Mouse (Mus musculus) CH12.LX (cell line): ENCODE measurements around the gene Prss37. TPM values are rescaled to one million over a fixed set of nuclear protein-coding genes. Genes with fewer than 3 reads are reported as not detected.

Source experiments
- DNase-seq: peaks from one replicate; pipeline ENCODE4 v3.0.0-alpha.2; 2013; ENCODE audit errors: extremely low read depth
- H3K27ac ChIP-seq: 2 replicates; pipeline ENCODE4 v1.5.1; 2012; ENCODE audit warnings: low read depth, mild to moderate bottlenecking, control low read depth, moderate library complexity; ENCODE audit not compliant: insufficient read depth
- H3K27me3 ChIP-seq: replicated peaks from 2 replicates; pipeline ENCODE3; 2012; ENCODE audit warnings: inconsistent platforms
- H3K36me3 ChIP-seq, 2 experiments: replicated peaks in 1 of 2; 2 replicates each; pipeline versions ENCODE3 to v1.6.1; 2012; ENCODE audit warnings: inconsistent platforms in 1 of 2, low read length in 1 of 2, mild to moderate bottlenecking in 1 of 2, mixed read lengths in 1 of 2, moderate library complexity in 1 of 2; ENCODE audit not compliant: control insufficient read depth in 1 of 2, insufficient read depth in 1 of 2
- H3K4me1 ChIP-seq, 2 experiments: 2 replicates each; pipeline ENCODE4 v1.6.1; 2012; ENCODE audit warnings: inconsistent platforms in 1 of 2, moderate library complexity in 1 of 2; ENCODE audit not compliant: insufficient read depth in 2 of 2, control insufficient read depth in 1 of 2
- H3K4me2 ChIP-seq: 2 replicates; pipeline ENCODE4 v1.6.1; 2012; ENCODE audit warnings: low read depth, mild to moderate bottlenecking, control low read depth; ENCODE audit not compliant: poor library complexity, insufficient read depth, severe bottlenecking
- H3K4me3 ChIP-seq, 3 experiments: fragments of 150-350 bp in 1 of 3; sonication (generic) in 1 of 3; replicated peaks in 1 of 3; 2 replicates each; pipeline versions ENCODE3 to v1.5.1; 2011 to 2012; ENCODE audit warnings: low read depth in 2 of 3, low read length in 2 of 3, mild to moderate bottlenecking in 2 of 3, moderate library complexity in 2 of 3, control low read depth in 1 of 3, improper control_type of control experiment in 1 of 3, inconsistent platforms in 1 of 3, mixed read lengths in 1 of 3; ENCODE audit not compliant: poor library complexity in 1 of 3
- H3K79me2 ChIP-seq: replicated peaks from 2 replicates; pipeline ENCODE4 v1.6.1; 2012; ENCODE audit warnings: mild to moderate bottlenecking, moderate library complexity; ENCODE audit not compliant: control insufficient read depth, poor library complexity, insufficient read depth, severe bottlenecking; ENCODE audit errors: extremely low read depth
- H3K9ac ChIP-seq: 2 replicates; pipeline ENCODE4 v1.6.1; 2012; ENCODE audit warnings: low read depth, mild to moderate bottlenecking, control low read depth, moderate library complexity; ENCODE audit not compliant: insufficient read depth
- H3K9me3 ChIP-seq: replicated peaks from 2 replicates; pipeline ENCODE3; 2012; ENCODE audit warnings: low read length, inconsistent platforms, mixed read lengths
- BHLHE40 ChIP-seq: IDR thresholded peaks from 2 replicates; pipeline ENCODE4 v1.6.1; 2011; ENCODE audit warnings: mild to moderate bottlenecking, low read depth, low read length, improper control_type of control experiment
- CHD1 ChIP-seq: IDR thresholded peaks from 2 replicates; pipeline ENCODE4 v1.6.1; 2012; ENCODE audit warnings: low read depth, low read length, improper control_type of control experiment, inconsistent platforms
- CTCF ChIP-seq, 2 experiments: IDR thresholded peaks in 1 of 2; conservative IDR thresholded peaks in 1 of 2; 2 replicates each; pipeline ENCODE4 v1.5.1; 2011 to 2012; ENCODE audit warnings: low read depth in 2 of 2, low read length in 2 of 2, improper control_type of control experiment in 1 of 2, inconsistent platforms in 1 of 2, mild to moderate bottlenecking in 1 of 2, moderate library complexity in 1 of 2
- E2F4 ChIP-seq: IDR thresholded peaks from 2 replicates; pipeline ENCODE4 v1.6.1; 2011; ENCODE audit warnings: low read depth, low read length, improper control_type of control experiment; ENCODE audit not compliant: insufficient replicate concordance
- ELF1 ChIP-seq: IDR thresholded peaks from 2 replicates; pipeline ENCODE4 v1.6.1; 2014; ENCODE audit warnings: low read depth, mild to moderate bottlenecking, inconsistent platforms, low read length, improper control_type of control experiment
- EP300 ChIP-seq: IDR thresholded peaks from 2 replicates; pipeline ENCODE4 v1.6.1; 2011; ENCODE audit warnings: low read length, improper control_type of control experiment
- ETS1 ChIP-seq: conservative IDR thresholded peaks from 2 replicates; pipeline ENCODE4 v1.6.1; 2012; ENCODE audit warnings: low read depth, mild to moderate bottlenecking, inconsistent platforms, low read length, improper control_type of control experiment, moderate library complexity
- IRF4 ChIP-seq: IDR thresholded peaks from 2 replicates; pipeline ENCODE4 v1.6.1; 2014; ENCODE audit warnings: low read depth, mild to moderate bottlenecking, inconsistent platforms, low read length, improper control_type of control experiment
- JUND ChIP-seq: conservative IDR thresholded peaks from 2 replicates; pipeline ENCODE4 v1.6.1; 2011; ENCODE audit warnings: low read depth, low read length, improper control_type of control experiment
- KAT2A ChIP-seq: IDR thresholded peaks from 2 replicates; pipeline ENCODE4 v1.6.1; 2012; ENCODE audit warnings: low read length, improper control_type of control experiment, inconsistent platforms; ENCODE audit not compliant: insufficient replicate concordance
- MAFK ChIP-seq: IDR thresholded peaks from 2 replicates; pipeline ENCODE4 v1.6.1; 2011; ENCODE audit warnings: low read length, improper control_type of control experiment; ENCODE audit not compliant: insufficient replicate concordance
- MAZ ChIP-seq: IDR thresholded peaks from 2 replicates; pipeline ENCODE4 v1.6.1; 2012; ENCODE audit warnings: low read depth, mild to moderate bottlenecking, inconsistent platforms, low read length, improper control_type of control experiment, moderate library complexity
- MEF2A ChIP-seq: IDR thresholded peaks from 2 replicates; pipeline ENCODE4 v1.6.1; 2014; ENCODE audit warnings: low read depth, mild to moderate bottlenecking, inconsistent platforms, low read length, improper control_type of control experiment, borderline replicate concordance
- MXI1 ChIP-seq: IDR thresholded peaks from 2 replicates; pipeline ENCODE4 v1.6.1; 2011; ENCODE audit warnings: mild to moderate bottlenecking, low read depth, low read length, improper control_type of control experiment
- MYC ChIP-seq: IDR thresholded peaks from 2 replicates; pipeline ENCODE4 v1.6.1; 2011; ENCODE audit warnings: low read depth, mild to moderate bottlenecking, improper control_type of control experiment, low read length
- NELFE ChIP-seq: IDR thresholded peaks from 2 replicates; pipeline ENCODE4 v1.6.1; 2011; ENCODE audit warnings: low read depth, low read length, improper control_type of control experiment
- NRF1 ChIP-seq: IDR thresholded peaks from 2 replicates; pipeline ENCODE4 v1.6.1; 2014; ENCODE audit warnings: low read depth, mild to moderate bottlenecking, inconsistent platforms, low read length, improper control_type of control experiment, moderate library complexity
- PAX5 ChIP-seq: IDR thresholded peaks from 2 replicates; pipeline ENCODE4 v1.6.1; 2012; ENCODE audit warnings: low read length, inconsistent platforms, mixed read lengths
- POLR2A ChIP-seq: IDR thresholded peaks from 2 replicates; pipeline ENCODE4 v1.6.1; 2011; ENCODE audit warnings: low read depth, mild to moderate bottlenecking, improper control_type of control experiment, low read length
- RAD21 ChIP-seq: IDR thresholded peaks from 2 replicates; pipeline ENCODE4 v1.6.1; 2011; ENCODE audit warnings: low read depth, mild to moderate bottlenecking, low read length, improper control_type of control experiment, moderate library complexity
- SIN3A ChIP-seq: IDR thresholded peaks from 2 replicates; pipeline ENCODE4 v1.6.1; 2012; ENCODE audit warnings: low read length, improper control_type of control experiment, inconsistent platforms
- SMC3 ChIP-seq: IDR thresholded peaks from 2 replicates; pipeline ENCODE4 v1.6.1; 2011; ENCODE audit warnings: low read depth, low read length, improper control_type of control experiment
- TBP ChIP-seq: conservative IDR thresholded peaks from 2 replicates; pipeline ENCODE4 v1.6.1; 2011; ENCODE audit warnings: low read depth, low read length, improper control_type of control experiment
- TCF12 ChIP-seq: IDR thresholded peaks from 2 replicates; pipeline ENCODE4 v1.6.1; 2014; ENCODE audit warnings: low read depth, mild to moderate bottlenecking, inconsistent platforms, low read length, improper control_type of control experiment
- UBTF ChIP-seq: IDR thresholded peaks from 2 replicates; pipeline ENCODE4 v1.6.1; 2012; ENCODE audit warnings: low read depth, mild to moderate bottlenecking, inconsistent platforms, low read length, improper control_type of control experiment, moderate library complexity
- USF1 ChIP-seq: IDR thresholded peaks from 2 replicates; pipeline ENCODE4 v1.6.1; 2014; ENCODE audit warnings: low read depth, mild to moderate bottlenecking, inconsistent platforms, low read length, improper control_type of control experiment
- USF2 ChIP-seq: conservative IDR thresholded peaks from 2 replicates; pipeline ENCODE4 v1.6.1; 2011; ENCODE audit warnings: low read depth, low read length, improper control_type of control experiment
- ZC3H11A ChIP-seq: IDR thresholded peaks from 2 replicates; pipeline ENCODE4 v1.6.1; 2012; ENCODE audit warnings: low read depth, mild to moderate bottlenecking, inconsistent platforms, low read length, improper control_type of control experiment
- ZKSCAN1 ChIP-seq: IDR thresholded peaks from 2 replicates; pipeline ENCODE4 v1.6.1; 2012; ENCODE audit warnings: low read depth, inconsistent platforms, low read length, improper control_type of control experiment, borderline replicate concordance
- ZNF384 ChIP-seq: IDR thresholded peaks from 2 replicates; pipeline ENCODE4 v1.6.1; 2012; ENCODE audit warnings: low read depth, low read length, improper control_type of control experiment, inconsistent platforms
- dilution Hi-C: fragments of 300-500 bp; cut with MboI; formaldehyde crosslinking; loops from 2 replicates; pipeline ENCODE4 v1.14.3; 2020; ENCODE audit warnings: low sequenced_read_pairs; ENCODE audit not compliant: extremely low pct_unique_long_range_greater_than_20kb, extremely low pct_ligation_motif_present
- in situ Hi-C: fragments of 300-500 bp; cut with MboI; formaldehyde crosslinking; loops from 3 replicates; pipeline ENCODE4 v1.14.3; 2019; ENCODE audit warnings: low sequenced_read_pairs, low pct_ligation_motif_present, low pct_unique_long_range_greater_than_20kb, mixed read lengths
- polyA plus RNA-seq: library from polyadenylated mRNA; unstranded; fragments of >175 nt; gene quantifications from 2 replicates; pipeline ENCODE4 v1.2.1, GENCODE M21; 2012; ENCODE audit warnings: low read depth; ENCODE audit not compliant: insufficient read length
- total RNA-seq, 2 experiments: library from RNA; depleted of rRNA; stranded (reverse); fragments of 300-350 nt in 1 of 2; fragments of >200 nt in 1 of 2; gene quantifications; 2 replicates each; pipeline ENCODE4 v1.2.3; 2012 to 2014

The Prss37 gene
- total and polyA plus RNA-seq, 3 experiments = not detected

DNA sequence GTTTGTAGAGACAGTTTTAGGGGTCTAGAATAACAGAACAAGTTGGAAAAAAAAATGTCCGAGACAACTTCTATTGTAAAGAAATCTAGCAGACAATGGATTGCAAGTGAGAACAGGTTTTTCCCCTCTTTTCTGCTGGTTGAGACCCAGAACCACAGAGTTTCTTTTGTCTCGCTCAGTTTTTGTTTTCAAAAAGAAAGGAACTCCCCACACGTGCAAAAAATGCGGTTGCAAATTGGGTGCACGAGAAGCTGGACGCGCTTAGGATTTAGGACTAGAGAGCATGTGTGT, 47.6 kb downstream of the Prss37 start:
- dilution Hi-C loops (no loop called here), in situ Hi-C loops (no loop called here)

GRCm38 (mm10) chr6:40470916-40471719, 48.2 kb downstream of the Prss37 start, which contains the start of gene Ssbp1:
TSS of gene Ssbp1 (plus strand) at chr6:40471352.
- H3K27me3 ChIP-seq = no peaks in the 10 kb centered on the region
- H3K79me2 ChIP-seq = peaks cover 16% of the 10 kb centered on the region
- H3K9ac ChIP-seq = peak within 1 kb of the TSS; percentile 96
- peak; percentile 96 for DNase-seq
- peak within 1 kb of the TSS; percentile 91 for H3K4me2 ChIP-seq
- H3K9me3 ChIP-seq = peaks cover 4% of the 10 kb centered on the region
- H3K4me1 ChIP-seq = peaks cover 0 to 38% of the 10 kb centered on the region in 2 experiments; a peak in 2 of 4 replicates
- dilution Hi-C loops (no loop called here), in situ Hi-C loops (no loop called here)
- H3K4me3 ChIP-seq = peak within 1 kb of the TSS; percentile 74 to 96 (median 85)
- H3K36me3 ChIP-seq = peaks cover 24 to 32% of the 10 kb centered on the region in 2 experiments
- H3K27ac ChIP-seq = peak within 1 kb of the TSS; percentile 87
- TF ChIP-seq NRF1 (0 out of 2 replicates have a peak, but pooled peaks have one; percentile 31), MAFK (0 out of 2 replicates have a peak, but pooled peaks have one; percentile 21), CTCF (conservative IDR thresholded peaks at IDR 0.05 in 1 of 2, IDR thresholded peaks at IDR 0.05 in 1 of 2; ENCODE audit: low read depth in 2 of 2, low read length in 2 of 2) (peak in 1 of 2 experiments; percentile 30; a peak in 2 of 4 replicates), CHD1 (no peak), ETS1 (peak; percentile 60; the same call in 1 of the 2 replicates), MEF2A (peak; percentile 84; the same call in 1 of the 2 replicates), PAX5 (no peak), UBTF (no peak; the same call in 1 of the 2 replicates), SMC3 (no peak), MYC (peak; percentile 42; the same call in 1 of the 2 replicates), ZNF384 (peak; percentile 53; the same call in 1 of the 2 replicates), TCF12 (peak; percentile 94), RAD21 (no peak), E2F4 (0 out of 2 replicates have a peak, but pooled peaks have one; percentile 27), MXI1 (peak; percentile 92), ZKSCAN1 (peak; percentile 80; the same call in 1 of the 2 replicates), SIN3A (peak; percentile 93), KAT2A (peak; percentile 92), ZC3H11A (no peak), EP300 (peak; percentile 37), MAZ (peak; percentile 71; the same call in 1 of the 2 replicates), JUND (peak; percentile 58; the same call in 1 of the 2 replicates), BHLHE40 (peak; percentile 56), USF2 (no peak), NELFE (peak; percentile 99), ELF1 (peak; percentile 95), USF1 (no peak), IRF4 (peak; percentile 85), POLR2A (peak; percentile 98)

More for the DNA sequence above, 47.6 kb downstream of the Prss37 start:
- H3K27me3 ChIP-seq = no peaks in the 10 kb centered on the region
- peak overlapping the region; percentile 74 to 96 (median 85) for H3K4me3 ChIP-seq
- peaks cover 4% of the 10 kb centered on the region for H3K9me3 ChIP-seq
- peaks cover 16% of the 10 kb centered on the region for H3K79me2 ChIP-seq
- TF ChIP-seq TBP = no peak
- TF ChIP-seq BHLHE40 = peak; percentile 62
- no peak for TF ChIP-seq TCF12
- no peak for TF ChIP-seq NRF1
- TF ChIP-seq MYC = peak; percentile 40; the same call in 1 of the 2 replicates
- no peak for TF ChIP-seq MAZ
- peaks cover 28 to 34% of the 10 kb centered on the region in 2 experiments for H3K36me3 ChIP-seq
- H3K27ac ChIP-seq = peak overlapping the region; percentile 87
- peak overlapping the region; percentile 96 for H3K9ac ChIP-seq
- peaks cover 0 to 42% of the 10 kb centered on the region in 2 experiments; a peak in 2 of 4 replicates for H3K4me1 ChIP-seq
- H3K4me2 ChIP-seq = peak overlapping the region; percentile 83
- no peak for DNase-seq
